Mouse (Mus musculus) kidney, embryonic 16.5 days (tissue): ENCODE data around the gene Ran. TPM values are rescaled to one million over a fixed set of nuclear protein-coding genes. Genes with fewer than 3 reads are reported as not detected.

Experiments used
- ATAC-seq: fragments of 200-750 bp; cut with Nextera tagmentation; 2 replicates; pipeline ENCODE4 v1.8.0; 2017; ENCODE audit warnings: moderate TSS enrichment; ENCODE audit not compliant: low FRiP score, low TSS enrichment
- H3K27ac ChIP-seq: fragments of 300-500 bp; sonication (generic); 2 replicates; pipeline ENCODE4 v1.5.1; 2014; ENCODE audit warnings: low read length
- H3K27me3 ChIP-seq: fragments of 300-500 bp; sonication (generic); 2 replicates; pipeline ENCODE4 v1.6.1; 2014; ENCODE audit warnings: low read length, control low read depth, mixed read lengths; ENCODE audit not compliant: insufficient read depth
- H3K36me3 ChIP-seq: fragments of 300-500 bp; sonication (generic); 2 replicates; pipeline ENCODE4 v1.6.1; 2014; ENCODE audit warnings: low read length, control low read depth, mixed read lengths; ENCODE audit not compliant: insufficient read depth
- H3K4me1 ChIP-seq: fragments of 300-500 bp; sonication (generic); 2 replicates; pipeline ENCODE4 v1.6.1; 2014; ENCODE audit warnings: low read length, control low read depth, mixed read lengths; ENCODE audit not compliant: insufficient read depth
- H3K4me2 ChIP-seq: fragments of 300-500 bp; sonication (generic); replicated peaks from 2 replicates; pipeline ENCODE4 v1.6.1; 2014; ENCODE audit warnings: low read depth, low read length
- H3K4me3 ChIP-seq: fragments of 300-500 bp; sonication (generic); 2 replicates; pipeline ENCODE4 v1.5.1; 2014; ENCODE audit warnings: mild to moderate bottlenecking, low read length
- H3K9ac ChIP-seq: fragments of 300-500 bp; sonication (generic); replicated peaks from 2 replicates; pipeline ENCODE4 v1.6.1; 2014; ENCODE audit warnings: low read length
- H3K9me3 ChIP-seq: fragments of 300-500 bp; sonication (generic); 2 replicates; pipeline ENCODE4 v1.6.1; 2016; ENCODE audit warnings: low read length, control low read depth
- WGBS: fragments of 180-500 bp; shearing (Covaris S2); extraction: QIAGEN DNeasy Blood & Tissue Kit; methylation state at CpG from one replicate; pipeline ENCODE4 v1.1.7; 2014; 5-methylcytosine and 5-hydroxymethylcytosine counted together
- polyA plus RNA-seq: library from polyadenylated mRNA; unstranded; fragments of >200 nt; fragmentation: Nextera tagmentation; extraction: Ambion mirVana; gene quantifications from 2 replicates; pipeline ENCODE4 v1.2.1, GENCODE M21; 2015

Ran gene
- polyA plus RNA-seq, 1 experiment from 2014 or later = 614 TPM

DNA sequence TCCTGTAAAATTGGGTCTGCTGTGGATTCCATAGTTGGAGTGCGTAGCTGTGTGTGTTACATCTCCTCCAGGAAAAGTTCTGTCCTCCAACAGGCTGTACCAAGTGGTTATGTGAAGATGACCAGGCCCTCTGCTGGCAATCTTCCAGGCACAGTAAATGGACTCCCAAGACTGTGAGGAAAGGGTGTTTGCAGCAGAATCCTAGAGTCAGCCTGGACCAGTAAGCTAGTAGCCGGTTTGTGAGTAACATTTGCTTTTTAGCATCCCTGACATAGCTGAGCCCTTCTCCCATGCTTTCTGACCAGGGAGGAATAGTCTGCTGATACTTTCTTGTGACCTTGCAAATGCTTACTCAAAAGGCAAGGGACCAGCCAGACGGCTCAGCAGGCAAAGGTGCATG lies 6.3 kb downstream of the Ran start:
- WGBS = 92% methylated on average over 3 of the region's 3 CpGs

DNA sequence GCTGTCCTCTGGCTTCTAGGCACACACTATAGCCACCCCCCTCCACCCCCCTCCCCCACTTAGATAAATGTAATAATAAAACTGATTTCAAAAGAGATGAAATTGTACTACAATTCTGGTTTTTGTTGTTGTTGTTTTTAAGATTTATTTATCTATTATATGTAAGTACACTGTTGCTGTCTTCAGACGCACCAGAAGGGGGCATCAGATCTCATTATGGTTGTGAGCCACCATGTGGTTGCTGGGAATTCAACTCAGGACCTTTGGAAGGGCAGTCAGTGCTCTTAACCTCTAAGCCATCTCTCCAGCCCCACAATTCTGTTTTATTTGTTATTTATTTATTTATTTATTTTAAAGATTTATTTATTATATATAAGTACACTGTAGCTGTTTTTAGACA lies 6.8 kb downstream of the Ran start:
- no peaks in the 10 kb centered on the region for H3K9me3 ChIP-seq
- H3K27ac ChIP-seq = no peak overlapping the region
- H3K36me3 ChIP-seq = peaks cover 28% of the 10 kb centered on the region
- H3K4me3 ChIP-seq = no peak overlapping the region
- 75% methylated on average over 1 of the region's 1 CpGs for WGBS
- no peak for ATAC-seq
- H3K27me3 ChIP-seq = no peaks in the 10 kb centered on the region
- H3K9ac ChIP-seq = no peak overlapping the region
- H3K4me2 ChIP-seq = no peak overlapping the region
- peaks cover 4% of the 10 kb centered on the region for H3K4me1 ChIP-seq

More for the DNA sequence above, 6.3 kb downstream of the Ran start:
- no peaks in the 10 kb centered on the region for H3K27me3 ChIP-seq
- no peak overlapping the region for H3K4me3 ChIP-seq
- H3K9me3 ChIP-seq = no peaks in the 10 kb centered on the region
- no peak for ATAC-seq
- peaks cover 5% of the 10 kb centered on the region for H3K4me1 ChIP-seq
- H3K27ac ChIP-seq = no peak overlapping the region
- H3K36me3 ChIP-seq = peaks cover 29% of the 10 kb centered on the region
- H3K9ac ChIP-seq = no peak overlapping the region
- no peak overlapping the region for H3K4me2 ChIP-seq

DNA sequence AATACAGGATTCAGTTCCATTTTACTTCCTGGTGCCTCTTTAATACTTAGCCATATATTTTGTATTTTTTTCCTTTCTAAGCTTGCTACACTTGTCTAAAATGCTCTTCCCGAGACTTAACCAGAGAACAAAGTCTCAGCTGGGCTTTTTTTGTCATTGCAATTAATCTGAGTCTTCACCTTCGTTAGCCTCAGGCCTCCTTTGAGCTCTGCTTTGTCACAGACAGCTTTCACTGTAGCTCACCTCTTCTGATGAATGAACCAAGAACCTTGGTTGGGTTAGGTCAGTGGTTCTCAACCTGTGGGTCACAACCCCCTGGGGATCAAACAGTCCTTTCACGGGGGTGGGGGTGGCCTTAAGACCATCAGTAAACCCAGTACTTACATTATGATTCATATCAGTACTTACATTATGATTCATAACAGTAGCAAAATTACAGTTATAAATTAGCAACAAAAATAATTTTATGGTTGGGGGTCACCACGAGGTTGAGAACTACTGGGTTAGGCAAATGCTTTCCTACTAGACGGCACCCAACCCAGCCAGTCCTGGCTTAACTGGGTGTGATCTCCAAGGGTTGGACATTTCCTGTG lies 9.4 kb downstream of the Ran start:
- ATAC-seq = no peak
- no peaks in the 10 kb centered on the region for H3K27me3 ChIP-seq
- peaks cover 21% of the 10 kb centered on the region for H3K36me3 ChIP-seq
- H3K27ac ChIP-seq = no peak overlapping the region
- no peak overlapping the region for H3K9ac ChIP-seq
- WGBS = 85% methylated on average over 5 of the region's 5 CpGs
- no peak overlapping the region for H3K4me3 ChIP-seq
- no peak overlapping the region for H3K4me2 ChIP-seq
- peaks cover 3% of the 10 kb centered on the region for H3K9me3 ChIP-seq
- H3K4me1 ChIP-seq = no peaks in the 10 kb centered on the region

DNA sequence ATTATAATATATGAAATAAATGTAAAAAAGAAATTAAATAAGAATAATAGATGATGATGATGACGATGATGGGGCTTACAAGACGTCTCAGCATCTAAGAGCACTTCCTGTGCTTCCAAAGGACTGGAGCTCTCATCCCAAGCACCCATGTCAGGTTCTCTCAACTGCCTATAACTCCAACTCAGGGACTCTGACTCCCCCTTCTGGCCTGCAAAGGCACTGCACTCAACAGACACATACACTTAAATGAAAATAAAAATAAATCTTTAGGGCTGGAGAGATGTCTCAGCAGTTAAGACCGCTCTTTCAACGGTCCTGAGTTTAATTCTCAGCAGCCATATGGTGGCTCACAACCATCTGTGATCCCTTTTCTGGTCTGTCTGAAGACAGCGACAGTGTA lies 16.8 kb downstream of the Ran start:
- Histone ChIP-seq H3K27ac (no peak overlapping the region), H3K36me3 (no peaks in the 10 kb centered on the region), H3K4me1 (no peaks in the 10 kb centered on the region), H3K9ac (no peak overlapping the region), H3K4me2 (no peak overlapping the region), H3K9me3 (peaks cover 3% of the 10 kb centered on the region), H3K27me3 (no peaks in the 10 kb centered on the region), H3K4me3 (no peak overlapping the region)
- no peak for ATAC-seq
- WGBS = 82% methylated on average over 5 of the region's 5 CpGs

DNA sequence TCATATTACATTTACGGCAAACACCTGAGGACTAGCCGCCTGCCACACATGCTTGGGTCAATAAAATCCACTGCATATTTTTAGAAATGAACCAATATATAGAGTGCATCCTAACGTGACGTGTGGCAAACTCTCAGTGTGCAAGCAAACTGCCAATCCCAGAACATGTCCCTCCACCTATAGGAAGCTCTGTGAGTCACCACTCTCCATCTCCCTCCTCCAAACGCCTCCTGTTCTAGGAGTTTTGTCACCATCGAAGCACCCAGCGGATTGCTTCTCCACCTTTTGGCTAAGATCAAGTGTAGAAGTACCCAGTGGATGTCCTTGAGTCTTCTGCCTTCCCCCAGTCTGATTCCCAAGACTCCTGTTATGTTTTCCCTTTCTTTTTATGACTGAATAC lies 17.9 kb downstream of the Ran start:
- Histone ChIP-seq H3K4me1 (no peaks in the 10 kb centered on the region), H3K4me3 (no peak overlapping the region), H3K27ac (no peak overlapping the region), H3K27me3 (no peaks in the 10 kb centered on the region), H3K36me3 (no peaks in the 10 kb centered on the region), H3K9me3 (peaks cover 3% of the 10 kb centered on the region), H3K9ac (no peak overlapping the region), H3K4me2 (no peak overlapping the region)
- no peak for ATAC-seq
- WGBS = 77% methylated on average over 7 of the region's 7 CpGs

DNA sequence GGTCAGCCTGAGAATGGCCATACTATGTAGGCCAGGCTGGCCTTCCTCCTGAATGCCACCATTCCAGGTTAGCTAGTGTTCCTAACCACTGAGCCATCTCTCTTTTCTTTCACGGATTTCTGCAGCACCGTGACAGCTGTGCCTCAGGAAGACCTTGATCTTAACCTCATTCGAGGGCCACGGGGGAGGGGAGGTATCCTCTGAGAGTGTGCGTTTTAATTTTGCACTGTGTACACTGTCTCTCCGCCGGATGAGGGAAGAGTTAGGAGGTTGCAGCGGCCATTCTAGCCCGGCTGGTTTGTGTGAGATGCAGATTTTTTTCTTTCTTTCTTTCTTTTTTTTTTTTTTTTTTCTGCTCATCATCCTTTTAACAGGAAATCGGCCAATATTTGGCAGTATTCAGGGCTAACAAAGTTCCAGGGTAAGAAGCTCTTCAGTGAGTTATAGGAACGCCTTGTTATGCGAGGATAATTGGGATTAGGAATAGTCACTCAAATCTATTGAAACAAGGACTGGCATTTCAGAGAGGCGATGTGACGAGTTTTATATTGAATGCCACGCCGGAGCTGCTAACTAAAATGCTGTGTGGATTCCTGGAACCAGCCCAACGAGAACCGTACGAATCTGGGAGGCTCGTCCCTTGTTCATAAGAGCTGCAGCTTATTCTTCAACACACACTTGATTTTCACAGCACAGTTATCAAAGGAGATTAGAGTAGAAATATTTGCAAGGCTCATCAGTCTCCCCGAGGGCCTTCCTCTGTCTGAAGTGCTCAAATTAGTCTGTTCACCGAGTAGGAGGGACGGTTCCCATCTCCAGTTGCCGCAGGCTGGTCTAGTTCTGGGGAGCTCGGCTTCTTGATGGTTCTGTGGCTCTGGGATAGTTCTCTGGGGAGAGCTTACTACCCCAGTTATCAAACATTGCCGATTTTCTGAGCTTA lies 26.0 kb downstream of the Ran start:
- Histone ChIP-seq H3K9ac (no peak overlapping the region), H3K27me3 (no peaks in the 10 kb centered on the region), H3K27ac (no peak overlapping the region), H3K4me2 (no peak overlapping the region), H3K4me1 (no peaks in the 10 kb centered on the region), H3K4me3 (no peak overlapping the region), H3K36me3 (no peaks in the 10 kb centered on the region), H3K9me3 (no peaks in the 10 kb centered on the region)
- 54% methylated on average over 26 of the region's 26 CpGs for whole genome bisulfite sequencing
- ATAC-seq = no peak

DNA sequence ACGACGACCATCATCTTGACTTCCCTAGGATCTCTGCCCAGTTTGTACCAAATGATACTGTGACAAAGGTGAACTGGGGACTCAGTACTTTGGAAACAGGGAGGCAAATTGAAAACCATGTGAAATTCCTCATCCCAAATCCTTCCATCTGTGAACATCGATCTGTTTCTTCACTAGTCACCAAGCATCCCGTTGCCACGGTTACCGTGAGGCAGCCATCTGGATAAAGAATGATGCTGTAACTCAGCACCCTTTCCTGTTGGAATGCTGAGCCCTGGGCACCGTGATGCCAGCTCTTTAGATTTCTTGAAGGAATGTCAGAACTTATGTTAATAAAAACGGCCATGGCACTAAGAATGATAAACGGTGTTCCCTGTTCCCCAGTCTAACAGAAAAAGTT lies 29.5 kb downstream of the Ran start:
- WGBS = 78% methylated on average over 9 of the region's 9 CpGs
- H3K9ac ChIP-seq = no peak overlapping the region
- no peak for ATAC-seq
- no peak overlapping the region for H3K4me3 ChIP-seq
- H3K27me3 ChIP-seq = peaks cover 12% of the 10 kb centered on the region; the same call in 1 of the 2 replicates
- no peaks in the 10 kb centered on the region for H3K9me3 ChIP-seq
- H3K36me3 ChIP-seq = no peaks in the 10 kb centered on the region
- H3K27ac ChIP-seq = no peak overlapping the region
- H3K4me1 ChIP-seq = no peaks in the 10 kb centered on the region
- no peak overlapping the region for H3K4me2 ChIP-seq

DNA sequence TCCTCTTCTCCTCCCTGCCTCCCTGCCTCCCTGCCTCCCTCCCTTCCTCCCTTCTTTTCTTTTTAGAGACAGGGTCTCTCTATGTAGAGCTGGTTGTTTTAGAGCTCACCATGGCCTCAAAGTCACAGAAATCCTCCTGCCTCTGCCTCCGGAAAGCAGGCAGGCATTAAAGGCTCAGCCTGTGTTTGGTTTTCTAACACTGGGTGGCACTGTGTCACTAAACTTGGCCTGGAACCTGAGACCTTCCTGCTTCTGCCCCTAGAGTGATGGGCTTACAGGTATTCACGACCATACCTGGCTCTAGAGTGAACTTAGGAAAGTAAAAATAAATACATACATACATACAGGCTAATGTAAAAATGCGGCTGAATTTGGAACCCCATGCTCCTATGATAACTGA lies 32.0 kb downstream of the Ran start:
- no peak overlapping the region for H3K4me3 ChIP-seq
- ATAC-seq = no peak
- peaks cover 12% of the 10 kb centered on the region; the same call in 1 of the 2 replicates for H3K27me3 ChIP-seq
- no peak overlapping the region for H3K9ac ChIP-seq
- no peaks in the 10 kb centered on the region for H3K4me1 ChIP-seq
- H3K4me2 ChIP-seq = no peak overlapping the region
- H3K36me3 ChIP-seq = no peaks in the 10 kb centered on the region
- no peak overlapping the region for H3K27ac ChIP-seq
- H3K9me3 ChIP-seq = no peaks in the 10 kb centered on the region
- WGBS = 83% methylated on average over 3 of the region's 3 CpGs

DNA sequence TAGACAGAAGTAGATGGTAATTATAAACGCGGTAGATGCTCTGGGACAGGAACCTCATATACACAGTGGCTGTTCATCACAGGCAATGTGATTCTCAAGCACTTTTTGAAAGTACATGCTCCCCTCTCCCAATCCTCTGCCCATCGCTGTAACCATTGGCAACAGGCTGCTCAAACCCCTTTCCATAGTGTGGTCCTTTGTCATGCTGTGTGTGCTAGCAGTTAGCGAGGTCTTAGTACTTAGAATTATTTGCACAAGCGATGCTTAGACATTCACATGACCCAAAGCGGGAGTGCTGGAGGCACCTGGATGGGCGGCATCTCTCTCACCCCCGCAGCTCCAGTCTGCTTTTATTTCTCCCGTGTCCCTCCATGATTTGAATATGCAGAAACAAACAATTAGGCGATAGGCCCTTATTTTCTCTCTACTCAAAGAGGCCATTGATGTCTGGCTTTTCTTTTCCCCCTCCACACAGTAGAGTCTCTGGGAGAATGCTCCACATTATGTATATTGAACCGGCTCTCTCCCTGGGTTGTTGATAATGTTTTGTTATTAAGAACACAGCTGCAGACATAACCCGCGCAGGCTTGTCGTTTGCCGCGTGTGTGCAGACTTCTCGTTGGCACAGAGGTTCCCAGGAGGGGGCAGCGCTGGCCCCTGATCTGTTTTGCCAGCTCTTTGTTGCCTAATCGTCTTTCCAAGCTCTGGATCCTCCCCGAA lies 32.9 kb downstream of the Ran start:
- ATAC-seq = no peak
- 46% methylated on average over 20 of the region's 20 CpGs for WGBS
- H3K36me3 ChIP-seq = no peaks in the 10 kb centered on the region

More for the DNA sequence above, 32.9 kb downstream of the Ran start:
- H3K9ac ChIP-seq = no peak overlapping the region
- no peaks in the 10 kb centered on the region for H3K9me3 ChIP-seq
- H3K27me3 ChIP-seq = peaks cover 12% of the 10 kb centered on the region; the same call in 1 of the 2 replicates
- no peaks in the 10 kb centered on the region for H3K4me1 ChIP-seq
- no peak overlapping the region for H3K4me3 ChIP-seq
- no peak overlapping the region for H3K27ac ChIP-seq
- H3K4me2 ChIP-seq = no peak overlapping the region
